Mouse (Mus musculus) cortical plate, adult 2 months (tissue): ENCODE data around the gene Gfi1. TPM values are rescaled to one million over a fixed set of nuclear protein-coding genes. Genes with fewer than 3 reads are reported as not detected.

ENCODE experiments used
- H3K27ac ChIP-seq: fragments of 200-500 bp; 2 replicates; pipeline ENCODE4 v1.5.1; 2012; ENCODE audit warnings: low read length, control low read depth, inconsistent platforms; ENCODE audit not compliant: insufficient read depth
- H3K4me1 ChIP-seq: fragments of 200-500 bp; 2 replicates; pipeline ENCODE4 v1.6.1; 2011; ENCODE audit warnings: low read length; ENCODE audit not compliant: control insufficient read depth, insufficient read depth
- H3K4me3 ChIP-seq: fragments of 200-500 bp; 2 replicates; pipeline ENCODE4 v1.5.1; 2011; ENCODE audit warnings: mild to moderate bottlenecking, low read length, control low read depth; ENCODE audit not compliant: insufficient read depth
- CTCF ChIP-seq: fragments of 200-500 bp; IDR thresholded peaks from 2 replicates; pipeline ENCODE4 v1.5.1; 2011; ENCODE audit warnings: mild to moderate bottlenecking, control low read depth, low read length; ENCODE audit not compliant: insufficient read depth; ENCODE audit errors: extremely low read depth
- POLR2A ChIP-seq: fragments of 200-500 bp; IDR thresholded peaks from 2 replicates; pipeline ENCODE4 v1.6.1; 2011; ENCODE audit warnings: mild to moderate bottlenecking, low read length, control low read depth; ENCODE audit not compliant: insufficient read depth; ENCODE audit errors: extremely low read depth
- polyA plus RNA-seq: library from polyadenylated mRNA; depleted of rRNA; stranded (reverse); fragments of >200 nt; gene quantifications from 2 replicates; pipeline ENCODE4 v1.2.3, GENCODE M21; 2012

Gfi1 gene
- polyA plus RNA-seq, 1 experiment = not detected

GRCm38 (mm10) chr5:107722661-107723532 lies 2.9 kb downstream of the Gfi1 start:
- TF ChIP-seq POLR2A (no peak), CTCF (no peak)
- H3K4me1 ChIP-seq = no peaks in the 10 kb centered on the region
- H3K4me3 ChIP-seq = no peak overlapping the region
- H3K27ac ChIP-seq = no peak overlapping the region

DNA sequence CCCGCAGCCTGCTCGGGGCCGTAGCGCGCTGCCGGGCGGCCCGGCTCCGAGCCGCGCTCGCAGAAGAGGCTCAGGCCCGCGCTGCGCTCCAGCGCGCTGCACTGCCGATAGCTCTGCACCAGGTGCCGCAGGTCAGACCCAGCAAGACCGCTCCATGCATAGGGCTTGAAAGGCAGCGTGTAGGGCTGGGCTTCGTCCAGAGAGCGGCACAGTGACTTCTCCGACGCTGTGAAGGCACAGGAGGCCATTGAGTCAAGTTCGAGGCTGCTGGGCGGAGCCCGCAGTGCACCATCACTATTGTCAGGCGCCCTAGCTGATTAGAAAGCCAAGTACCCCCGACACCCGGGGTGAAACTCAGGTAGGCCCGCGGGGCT lies 4.2 kb downstream of the Gfi1 start:
- TF ChIP-seq POLR2A = no peak
- no peak for TF ChIP-seq CTCF
- Histone ChIP-seq H3K4me3 (no peak overlapping the region), H3K4me1 (no peaks in the 10 kb centered on the region), H3K27ac (no peak overlapping the region)

DNA sequence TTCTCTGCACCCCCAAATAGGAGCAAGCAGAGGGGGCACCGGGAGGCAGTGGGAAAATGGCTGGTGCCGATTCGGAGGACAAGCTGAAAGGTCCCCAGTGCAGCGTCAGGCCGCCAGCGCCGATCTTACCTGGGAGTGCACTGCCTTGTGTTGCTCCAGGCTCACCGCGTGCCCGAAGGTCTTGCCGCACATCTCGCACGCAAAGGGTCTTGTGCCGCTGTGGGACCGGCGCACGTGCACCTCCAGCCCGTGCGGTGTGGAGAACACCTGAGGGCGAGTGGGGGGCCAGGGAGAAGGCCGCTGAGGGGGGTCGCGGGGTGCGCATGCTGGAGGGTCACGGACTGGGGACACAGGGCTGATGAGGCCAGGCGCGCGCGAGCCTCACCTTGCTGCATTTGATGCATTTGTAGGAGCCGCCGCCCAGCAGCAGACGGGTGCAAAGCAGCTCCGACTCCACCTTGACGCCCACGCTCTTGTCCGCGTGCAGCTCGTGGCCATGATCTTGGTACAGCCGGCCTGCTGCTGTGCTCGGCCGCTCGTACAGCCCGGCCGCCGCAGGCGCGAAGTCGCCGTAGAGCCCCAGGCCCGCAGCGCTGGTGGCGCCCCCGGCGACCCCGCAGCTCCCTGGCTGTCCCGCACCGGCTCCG lies 4.7 kb downstream of the Gfi1 start:
- H3K27ac ChIP-seq = no peak overlapping the region
- H3K4me3 ChIP-seq = no peak overlapping the region
- no peaks in the 10 kb centered on the region for H3K4me1 ChIP-seq
- no peak for TF ChIP-seq POLR2A
- TF ChIP-seq CTCF = no peak

- TF ChIP-seq POLR2A (no peak), CTCF (no peak)
These were observed 5.3 kb downstream of the Gfi1 start for GRCm38 (mm10) chr5:107720511-107720910.

DNA sequence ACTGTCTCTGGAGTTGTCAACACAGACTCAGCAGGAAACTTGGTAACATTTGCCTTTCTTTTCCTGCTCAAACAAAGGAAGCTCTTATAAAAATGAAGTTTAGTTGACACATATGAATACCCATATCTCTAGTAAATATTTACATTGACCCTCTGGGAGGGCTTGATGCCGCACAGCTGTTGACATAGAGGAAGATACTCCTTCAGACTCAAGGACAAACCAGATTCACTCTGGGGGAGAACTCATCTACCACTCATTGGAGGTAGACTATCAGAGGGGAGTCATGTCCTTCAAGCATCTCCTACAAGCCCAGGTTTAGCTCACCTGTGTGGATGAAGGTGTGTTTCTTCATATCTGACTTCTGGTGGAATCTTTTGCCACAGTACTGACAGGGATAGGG lies 6.0 kb downstream of the Gfi1 start:
- Histone ChIP-seq H3K4me1 (no peaks in the 10 kb centered on the region), H3K4me3 (no peak overlapping the region), H3K27ac (no peak overlapping the region)
- TF ChIP-seq CTCF (no peak), POLR2A (no peak)

More at GRCm38 (mm10) chr5:107720511-107720910, 5.3 kb downstream of the Gfi1 start:
- no peaks in the 10 kb centered on the region for H3K4me1 ChIP-seq
- no peak overlapping the region for H3K27ac ChIP-seq
- H3K4me3 ChIP-seq = no peak overlapping the region

DNA sequence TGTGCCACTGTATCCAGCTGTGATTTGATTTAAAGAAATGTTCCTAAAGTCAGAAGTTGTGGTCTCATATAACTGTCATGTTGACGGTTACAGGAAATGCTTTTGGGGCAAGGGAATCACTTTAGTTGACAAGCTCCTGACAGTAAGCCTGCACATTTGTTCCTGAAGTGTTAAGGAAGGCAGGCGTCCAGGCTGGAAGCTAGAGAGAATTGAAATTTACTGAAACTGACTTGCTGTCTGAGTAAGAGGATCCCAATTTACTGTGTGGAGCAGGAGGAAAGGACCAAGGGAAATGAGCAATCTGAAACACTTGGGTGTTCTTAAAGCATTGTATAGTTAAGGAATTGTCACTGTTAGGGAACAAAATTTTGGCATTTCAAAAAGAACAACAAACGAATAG lies 6.6 kb downstream of the Gfi1 start:
- H3K27ac ChIP-seq = no peak overlapping the region
- TF ChIP-seq POLR2A (no peak), CTCF (no peak)

GRCm38 (mm10) chr5:107717871-107718361 lies 7.9 kb downstream of the Gfi1 start:
- TF ChIP-seq CTCF = no peak
- TF ChIP-seq POLR2A = no peak
- no peaks in the 10 kb centered on the region for H3K4me1 ChIP-seq
- H3K27ac ChIP-seq = no peak overlapping the region
- no peak overlapping the region for H3K4me3 ChIP-seq

More for the DNA sequence above, 6.6 kb downstream of the Gfi1 start:
- Histone ChIP-seq H3K4me3 (no peak overlapping the region), H3K4me1 (no peaks in the 10 kb centered on the region)

GRCm38 (mm10) chr5:107711689-107712088 lies 14.1 kb downstream of the Gfi1 start:
- TF ChIP-seq CTCF (no peak), POLR2A (no peak)
- no peaks in the 10 kb centered on the region for H3K4me1 ChIP-seq
- no peak overlapping the region for H3K4me3 ChIP-seq
- H3K27ac ChIP-seq = no peak overlapping the region

GRCm38 (mm10) chr5:107708124-107708797 lies 17.6 kb downstream of the Gfi1 start:
- TF ChIP-seq CTCF = no peak
- no peak for TF ChIP-seq POLR2A
- Histone ChIP-seq H3K27ac (no peak overlapping the region), H3K4me1 (no peaks in the 10 kb centered on the region), H3K4me3 (no peak overlapping the region)
